Comparison of ENCODE assay signal across 8 mouse cellular contexts in the genomic region with DNA sequence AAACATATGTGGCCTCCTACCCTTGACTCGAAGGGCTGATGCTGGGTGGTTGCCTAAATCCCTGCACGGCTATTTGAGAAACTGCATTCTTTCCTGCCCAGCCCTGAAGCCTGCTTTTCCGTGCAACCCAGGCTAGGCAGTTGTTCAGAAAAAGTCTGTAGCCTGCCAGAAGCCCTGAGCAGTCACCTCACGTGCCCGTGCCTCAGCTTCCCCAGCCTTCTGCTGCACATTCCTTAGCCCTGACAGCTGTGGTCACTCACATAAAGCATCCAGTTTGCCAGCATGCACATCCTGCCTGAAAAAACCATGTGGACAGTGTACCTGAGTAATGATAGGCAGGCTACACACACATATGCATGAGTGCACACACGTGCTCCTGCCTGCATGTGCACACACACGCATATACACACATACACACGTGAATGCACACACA.
DNase-seq lines count a peak whose midpoint lies in the region; ATAC-seq and TF ChIP-seq lines count a peak whose summit lies in the region.

No protein-coding gene starts in this region.

- TF ChIP-seq CTCF in hindbrain, postnatal 0 days (IDR thresholded peaks at IDR 0.05; ENCODE audit: low read depth), result no peak
- TF ChIP-seq CTCF in thymus, adult 2 months (IDR thresholded peaks at IDR 0.05; ENCODE audit: borderline replicate concordance, control insufficient read depth, extremely low read depth, insufficient read depth, low read length, poor library complexity), result no peak

- no peak for TF ChIP-seq POLR2A in thymus, adult 2 months (IDR thresholded peaks at IDR 0.05; ENCODE audit: control insufficient read depth, extremely low read depth, insufficient read depth, low read length, poor library complexity)

- H3K4me1 ChIP-seq in hindbrain, embryonic 10.5 days (replicated peaks), result peaks cover 76% of the 10 kb centered on the region
- peaks cover 12% of the 10 kb centered on the region for H3K4me1 ChIP-seq in hindbrain, postnatal 0 days (ENCODE audit: insufficient read depth, low read length)
- H3K4me1 ChIP-seq in forebrain, embryonic 12.5 days, result peaks cover 47% of the 10 kb centered on the region
- peaks cover 26% of the 10 kb centered on the region for H3K4me1 ChIP-seq in thymus, adult 2 months (replicated peaks; ENCODE audit: control insufficient read depth, insufficient read depth, low read length)

- H3K36me3 ChIP-seq in hindbrain, embryonic 10.5 days, result no peaks in the 10 kb centered on the region
- H3K36me3 ChIP-seq in hindbrain, postnatal 0 days (ENCODE audit: insufficient read depth, low read length), result no peaks in the 10 kb centered on the region
- no peaks in the 10 kb centered on the region for H3K36me3 ChIP-seq in forebrain, embryonic 12.5 days (replicated peaks)
- H3K36me3 ChIP-seq in thymus, adult 2 months (ENCODE audit: control insufficient read depth, insufficient read depth, low read length), result no peaks in the 10 kb centered on the region

- 64% methylated on average over 8 of the region's 8 CpGs for WGBS in hindbrain, embryonic 10.5 days
- WGBS in hindbrain, postnatal 0 days, result 60% methylated on average over 8 of the region's 8 CpGs
- 69% methylated on average over 8 of the region's 8 CpGs for WGBS in forebrain, embryonic 12.5 days
- 89% methylated on average over 8 of the region's 8 CpGs for WGBS in thymus, adult 2 months

- no peak overlapping the region for H3K4me2 ChIP-seq in hindbrain, postnatal 0 days (ENCODE audit: low read depth, low read length)
- no peak overlapping the region for H3K4me2 ChIP-seq in forebrain, embryonic 12.5 days

- no peaks in the 10 kb centered on the region for H3K9me3 ChIP-seq in hindbrain, embryonic 10.5 days
- H3K9me3 ChIP-seq in hindbrain, postnatal 0 days (ENCODE audit: low read length), result no peaks in the 10 kb centered on the region
- no peaks in the 10 kb centered on the region for H3K9me3 ChIP-seq in forebrain, embryonic 12.5 days

- H3K27ac ChIP-seq in hindbrain, embryonic 10.5 days, result peak overlapping the region; percentile 88
- H3K27ac ChIP-seq in hindbrain, postnatal 0 days, result no peak overlapping the region
- H3K27ac ChIP-seq in forebrain, embryonic 12.5 days, result peak overlapping the region; percentile 88
- H3K27ac ChIP-seq in thymus, adult 2 months (ENCODE audit: control insufficient read depth, insufficient read depth, low read length), result no peak overlapping the region

- H3K9ac ChIP-seq in hindbrain, postnatal 0 days (replicated peaks; ENCODE audit: low read length), result no peak overlapping the region
- H3K9ac ChIP-seq in forebrain, embryonic 12.5 days, result no peak overlapping the region

- ATAC-seq in hindbrain, postnatal 0 days, result no peak
- no peak for ATAC-seq in forebrain, embryonic 12.5 days (ENCODE audit: low FRiP score)

- H3K27me3 ChIP-seq in hindbrain, embryonic 10.5 days (ENCODE audit: insufficient read depth, poor library complexity, severe bottlenecking), result peaks cover 10% of the 10 kb centered on the region; the same call in 1 of the 2 replicates
- H3K27me3 ChIP-seq in hindbrain, postnatal 0 days (ENCODE audit: insufficient read depth, low read length), result no peaks in the 10 kb centered on the region
- peaks cover 9% of the 10 kb centered on the region; the same call in 1 of the 2 replicates for H3K27me3 ChIP-seq in forebrain, embryonic 12.5 days
- H3K27me3 ChIP-seq in thymus, adult 2 months (ENCODE audit: control insufficient read depth, insufficient read depth, low read length), result no peaks in the 10 kb centered on the region

- no peak overlapping the region for H3K4me3 ChIP-seq in hindbrain, embryonic 10.5 days
- H3K4me3 ChIP-seq in hindbrain, postnatal 0 days (ENCODE audit: low read length), result no peak overlapping the region
- no peak overlapping the region for H3K4me3 ChIP-seq in forebrain, embryonic 12.5 days (replicated peaks)
- no peak overlapping the region for H3K4me3 ChIP-seq in thymus, adult 2 months (ENCODE audit: control insufficient read depth, insufficient read depth, low read length)

- no peak for DNase-seq in hindbrain, embryonic 10.5 days (ENCODE audit: low spot score)
- DNase-seq in hindbrain, postnatal 0 days (ENCODE audit: low spot score), result no peak
- DNase-seq in heart, postnatal 4 days, result peak; percentile 51
- DNase-seq in lung, postnatal 25 days (ENCODE audit: low spot score), result peak; percentile 30
- DNase-seq in thymus, postnatal 4 days, result no peak
- DNase-seq in layer of hippocampus, postnatal 14 days (ENCODE audit: low spot score in 2 of 2), result no peak
- no peak for DNase-seq in thymus, adult 2 months

Comparison
In these comparisons a context has a peak if more than half of its experiments do, and no peak if none do; other contexts are left out.
1. H3K27ac ChIP-seq: peak in hindbrain, embryonic 10.5 days (single experiment) and forebrain, embryonic 12.5 days (single experiment); none in hindbrain, postnatal 0 days (single experiment) and thymus, adult 2 months (single experiment).
2. DNase-seq: peak in heart, postnatal 4 days (single experiment) and lung, postnatal 25 days (single experiment); none in hindbrain, embryonic 10.5 days (single experiment), hindbrain, postnatal 0 days (single experiment), thymus, postnatal 4 days (single experiment), layer of hippocampus, postnatal 14 days (0 of 2) and thymus, adult 2 months (single experiment).